Mouse (Mus musculus): ENCODE measurements at regions not wholly inside any gene's neighbourhood (a gene's known extent, or its start where the extent isn't known, plus 50 kb on each side); places are given as distances from the start of the nearest gene placed in this dataset.
"Not testable (repeated sequence)": the region's sequence is repeated elsewhere in the genome, so short reads cannot be mapped to it uniquely, and the experiment has no call there.

DNA sequence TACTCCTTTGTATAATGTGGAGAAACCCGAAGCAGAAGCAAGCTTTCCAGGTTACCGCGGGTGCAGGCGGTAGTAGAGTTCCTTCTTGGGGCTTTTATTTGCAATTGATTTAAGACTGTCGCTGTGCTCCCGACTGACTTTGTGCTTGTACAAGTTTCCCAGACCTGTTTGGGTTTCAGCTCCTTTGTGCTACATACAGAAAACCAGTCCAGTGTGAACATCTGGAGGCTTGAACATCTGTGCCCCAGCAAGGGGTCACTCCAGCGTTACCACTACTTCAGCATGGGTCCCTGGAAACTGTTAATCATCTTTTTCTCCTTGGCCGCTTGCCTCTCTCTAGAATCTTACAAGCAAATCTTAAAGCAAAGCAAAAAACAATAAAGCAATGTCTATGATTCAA, 90.2 kb upstream of the Lnx1 start:
- no peak for TF ChIP-seq CTCF (IDR thresholded peaks at IDR 0.05; ENCODE audit: borderline replicate concordance, extremely low read depth, insufficient read depth, insufficient read length)
- no peak for TF ChIP-seq POLR2A (IDR thresholded peaks at IDR 0.05; ENCODE audit: borderline replicate concordance, extremely low read depth, insufficient read depth, insufficient read length, poor library complexity, severe bottlenecking)
- DNase-seq (ENCODE audit: low read depth), result peak; percentile 36

DNA sequence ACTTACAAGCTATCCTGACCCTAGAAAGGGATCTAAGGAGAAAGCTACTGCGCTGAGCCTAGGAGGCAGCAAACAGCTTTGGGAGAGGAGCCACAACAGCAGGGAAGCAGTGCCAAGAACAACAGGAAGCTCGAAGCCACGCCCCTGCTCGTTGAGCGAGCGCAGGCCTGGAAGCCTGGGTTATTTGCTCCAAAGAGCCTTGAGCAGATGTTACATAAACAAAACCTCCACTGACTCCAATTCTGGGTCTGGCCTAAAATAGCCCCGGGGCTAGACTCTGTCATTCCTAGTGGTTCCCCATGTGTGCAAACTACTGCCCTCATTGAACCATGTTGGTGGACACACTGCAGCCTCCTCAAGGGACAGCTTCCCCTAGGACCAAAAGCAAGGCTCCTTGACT, 89.6 kb upstream of the Lnx1 start:
- no peak for TF ChIP-seq POLR2A (IDR thresholded peaks at IDR 0.05; ENCODE audit: borderline replicate concordance, extremely low read depth, insufficient read depth, insufficient read length, poor library complexity, severe bottlenecking)
- no peak for TF ChIP-seq CTCF (IDR thresholded peaks at IDR 0.05; ENCODE audit: borderline replicate concordance, extremely low read depth, insufficient read depth, insufficient read length)

DNA sequence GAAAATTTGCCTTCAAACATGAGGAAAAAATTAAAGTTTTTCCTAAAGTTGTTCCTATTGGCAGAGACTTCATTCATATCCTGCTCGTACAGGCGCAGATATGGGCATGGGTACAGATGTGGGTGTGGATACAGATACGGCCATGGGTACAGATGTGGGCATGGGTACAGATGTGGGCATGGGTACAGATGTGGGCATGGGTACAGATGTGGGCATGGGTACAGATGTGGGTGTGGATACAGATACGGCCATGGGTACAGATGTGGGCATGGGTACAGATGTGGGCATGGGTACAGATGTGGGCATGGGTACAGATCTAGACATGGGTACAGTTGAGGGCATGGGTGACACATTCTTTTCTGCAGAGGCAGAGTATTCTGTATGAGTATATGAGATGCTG, 87.8 kb upstream of the Lnx1 start:
- not testable (repeated sequence) for DNase-seq (ENCODE audit: low read depth)

More for the DNA sequence above, 89.6 kb upstream of the Lnx1 start:
- DNase-seq (ENCODE audit: low read depth), result peak; percentile 89

DNA sequence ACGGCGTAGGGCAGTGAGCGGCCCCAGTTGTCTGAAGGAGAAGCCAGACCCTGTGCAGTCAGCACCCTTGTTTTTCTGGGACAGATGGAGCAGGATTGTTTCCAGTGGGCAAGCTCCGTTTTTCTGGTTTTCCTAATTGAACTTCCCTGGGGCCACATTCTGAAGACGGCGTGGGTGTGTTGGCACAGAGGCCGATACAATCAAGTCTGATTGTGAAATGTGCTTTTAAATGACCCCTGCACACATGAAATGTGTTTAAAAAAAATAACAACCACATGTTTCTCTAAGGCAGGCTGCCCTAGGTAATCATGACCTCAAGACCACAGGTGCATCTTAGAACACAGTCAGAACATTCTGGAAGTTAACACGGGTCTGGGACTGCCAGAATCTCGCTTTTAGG, 81.2 kb upstream of the Lnx1 start:
- no peak for TF ChIP-seq POLR2A (IDR thresholded peaks at IDR 0.05; ENCODE audit: borderline replicate concordance, extremely low read depth, insufficient read depth, insufficient read length, poor library complexity, severe bottlenecking)
- no peak for TF ChIP-seq CTCF (IDR thresholded peaks at IDR 0.05; ENCODE audit: borderline replicate concordance, extremely low read depth, insufficient read depth, insufficient read length)
- no peak for DNase-seq (ENCODE audit: low read depth)

DNA sequence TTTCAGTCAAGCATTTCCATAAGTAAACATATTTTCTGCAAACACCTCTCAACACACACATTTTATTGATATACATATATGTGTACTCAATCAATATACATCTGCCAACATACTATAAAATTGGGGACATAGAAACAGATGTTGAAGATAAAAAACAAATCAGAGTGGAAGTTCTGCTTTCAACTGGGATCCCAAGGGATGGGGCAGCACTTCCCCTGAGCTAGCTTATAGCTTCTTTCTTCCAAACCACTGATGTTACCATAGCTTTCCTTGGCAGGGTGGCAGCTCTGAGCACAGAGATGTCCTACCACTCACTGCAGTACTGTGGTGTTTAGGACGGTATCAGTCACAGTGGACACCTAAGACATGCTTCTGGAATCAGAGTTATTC, 75.4 kb upstream of the Lnx1 start:
- TF ChIP-seq POLR2A (IDR thresholded peaks at IDR 0.05; ENCODE audit: borderline replicate concordance, extremely low read depth, insufficient read depth, insufficient read length, poor library complexity, severe bottlenecking) (no peak), CTCF (IDR thresholded peaks at IDR 0.05; ENCODE audit: borderline replicate concordance, extremely low read depth, insufficient read depth, insufficient read length) (no peak)
- DNase-seq (ENCODE audit: low read depth), result no peak

DNA sequence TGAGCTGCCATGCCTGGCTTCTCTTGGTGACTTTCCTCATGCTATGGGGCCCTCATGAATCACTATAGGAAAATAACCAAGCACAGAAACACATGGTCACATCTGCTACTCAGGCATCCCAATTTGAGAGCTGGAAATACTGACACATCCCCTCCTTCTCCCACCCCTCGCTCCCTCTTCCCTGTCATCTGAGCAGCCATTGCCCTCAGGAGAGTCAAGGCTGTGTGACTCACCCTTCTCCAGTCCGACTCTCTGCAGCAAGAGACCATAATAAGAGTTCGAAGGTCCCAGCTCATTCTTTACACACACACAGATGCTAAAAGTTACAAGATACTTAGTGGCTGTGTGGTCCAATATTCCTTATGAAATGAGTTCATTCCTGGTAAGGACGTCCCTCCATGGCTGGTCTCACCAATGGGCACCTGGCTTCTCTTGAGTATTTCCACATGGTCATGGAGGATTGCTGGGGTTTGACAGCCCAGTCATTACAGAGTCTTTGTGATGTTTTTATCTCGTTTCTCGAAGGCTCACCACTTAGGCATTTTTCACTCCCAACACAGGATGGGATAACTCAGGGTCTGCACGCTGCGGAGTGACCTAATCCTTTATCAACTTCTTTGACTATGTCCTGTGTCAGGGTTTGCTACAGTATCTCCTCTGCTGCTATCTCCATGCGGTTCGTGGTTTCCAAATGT, 74.8 kb upstream of the Lnx1 start:
- no peak for DNase-seq (ENCODE audit: low read depth)
- no peak for TF ChIP-seq CTCF (IDR thresholded peaks at IDR 0.05; ENCODE audit: borderline replicate concordance, extremely low read depth, insufficient read depth, insufficient read length)

DNA sequence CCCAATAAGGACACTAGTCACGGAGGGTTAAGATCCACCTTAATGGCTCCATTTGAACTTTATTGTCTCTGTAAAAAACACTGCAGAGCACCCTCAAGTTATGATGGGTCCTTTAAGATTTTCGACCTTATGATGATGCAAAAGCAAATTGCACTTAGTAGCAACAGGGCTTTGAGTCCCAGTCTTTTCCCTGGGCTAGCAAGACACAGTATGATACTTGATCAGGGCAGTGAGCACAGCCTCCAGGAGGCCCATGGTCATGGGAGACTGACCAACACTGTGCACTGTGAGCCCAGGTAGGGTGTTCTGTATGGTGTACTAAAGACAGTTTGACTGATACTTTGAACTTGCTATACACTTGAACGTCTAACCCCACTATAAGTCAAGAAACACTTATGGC, 73.4 kb upstream of the Lnx1 start:
- DNase-seq (ENCODE audit: low read depth), result no peak
- TF ChIP-seq POLR2A (IDR thresholded peaks at IDR 0.05; ENCODE audit: borderline replicate concordance, extremely low read depth, insufficient read depth, insufficient read length, poor library complexity, severe bottlenecking), result no peak
- no peak for TF ChIP-seq CTCF (IDR thresholded peaks at IDR 0.05; ENCODE audit: borderline replicate concordance, extremely low read depth, insufficient read depth, insufficient read length)

DNA sequence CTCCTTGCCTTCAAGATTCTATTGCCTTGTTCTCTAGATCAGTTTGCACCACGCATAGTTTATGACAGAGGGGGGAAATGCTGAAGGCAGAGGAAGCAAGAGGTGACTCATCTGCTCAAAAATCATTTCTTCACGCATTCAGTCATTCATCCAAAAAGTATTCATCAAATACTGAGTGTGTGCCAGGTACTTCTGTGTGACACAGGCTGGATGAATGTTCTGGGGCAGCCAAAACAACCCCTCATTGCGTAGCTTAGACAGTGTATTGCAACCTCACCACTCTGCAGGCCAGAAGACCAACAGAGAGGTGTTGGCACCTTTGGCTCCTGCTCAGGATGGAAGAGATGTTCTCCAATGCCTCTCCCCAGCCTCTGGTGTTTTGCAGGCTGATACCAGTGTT, 72.9 kb upstream of the Lnx1 start:
- TF ChIP-seq CTCF (IDR thresholded peaks at IDR 0.05; ENCODE audit: borderline replicate concordance, extremely low read depth, insufficient read depth, insufficient read length) (no peak), POLR2A (IDR thresholded peaks at IDR 0.05; ENCODE audit: borderline replicate concordance, extremely low read depth, insufficient read depth, insufficient read length, poor library complexity, severe bottlenecking) (no peak)

DNA sequence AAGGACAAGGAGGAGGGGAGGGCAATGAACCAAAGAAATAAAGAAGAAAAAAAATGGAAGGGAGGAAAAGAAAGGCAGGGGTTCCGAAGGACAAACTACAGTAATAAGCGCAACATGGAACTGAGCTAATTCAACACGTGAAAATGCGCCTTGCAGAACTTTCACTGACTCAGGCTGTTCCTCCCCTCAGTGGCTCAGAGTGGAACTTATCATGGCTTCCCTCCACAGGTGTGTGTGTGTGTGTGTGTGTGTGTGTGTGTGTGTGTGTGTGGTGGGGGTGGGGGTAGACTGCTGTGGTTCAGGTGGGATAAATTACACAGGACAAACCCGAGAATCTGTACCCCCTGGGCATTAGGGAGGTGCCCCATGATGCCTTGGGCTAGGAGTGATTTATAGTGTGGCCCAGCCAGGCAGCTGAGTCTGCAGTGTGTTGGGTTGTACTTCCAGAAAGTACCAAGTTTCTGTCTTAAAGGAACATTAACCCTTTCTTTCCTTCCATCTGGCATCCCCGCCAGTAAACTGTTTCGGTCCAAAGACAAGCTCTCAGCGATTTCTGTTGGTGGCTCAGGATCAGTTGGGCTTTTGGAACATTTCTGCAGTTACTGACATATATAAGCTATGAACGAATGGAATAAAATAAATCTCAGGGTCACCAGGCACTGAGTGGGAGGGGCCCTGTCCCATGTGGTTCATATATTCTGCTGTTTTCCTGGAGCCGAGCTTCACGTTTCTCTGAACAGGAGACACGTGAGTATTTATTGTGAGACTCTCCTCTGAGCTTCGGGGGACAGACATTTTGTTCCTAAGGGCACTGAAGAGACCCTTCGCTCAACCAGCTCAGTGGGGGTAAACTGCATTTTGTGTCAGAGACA, 71.1 kb upstream of the Lnx1 start:
- no peak for DNase-seq (ENCODE audit: low read depth)
- TF ChIP-seq CTCF (IDR thresholded peaks at IDR 0.05; ENCODE audit: borderline replicate concordance, extremely low read depth, insufficient read depth, insufficient read length) (no peak), POLR2A (IDR thresholded peaks at IDR 0.05; ENCODE audit: borderline replicate concordance, extremely low read depth, insufficient read depth, insufficient read length, poor library complexity, severe bottlenecking) (no peak)

More for the DNA sequence above, 72.9 kb upstream of the Lnx1 start:
- no peak for DNase-seq (ENCODE audit: low read depth)

DNA sequence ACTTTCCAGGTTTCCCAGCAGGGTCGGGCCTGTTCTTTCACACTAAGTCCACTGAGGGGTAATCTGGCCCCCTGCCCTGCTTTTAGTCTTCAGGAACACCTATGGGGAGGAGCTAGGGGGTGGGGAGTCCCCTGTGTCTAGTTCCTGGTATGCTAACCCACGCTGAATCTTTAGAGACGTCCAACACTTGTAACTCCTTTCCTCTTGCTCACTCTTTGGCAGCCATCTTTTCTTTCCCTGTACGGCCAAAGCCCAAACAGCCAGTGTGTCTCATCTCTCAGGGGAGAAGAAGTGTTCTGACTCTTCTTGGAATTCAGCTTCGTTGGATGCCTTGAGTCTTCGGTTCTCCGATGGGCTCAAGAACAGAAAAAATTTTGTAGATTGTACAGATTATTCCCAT, 68.4 kb upstream of the Lnx1 start:
- TF ChIP-seq CTCF (IDR thresholded peaks at IDR 0.05; ENCODE audit: borderline replicate concordance, extremely low read depth, insufficient read depth, insufficient read length) (no peak), POLR2A (IDR thresholded peaks at IDR 0.05; ENCODE audit: borderline replicate concordance, extremely low read depth, insufficient read depth, insufficient read length, poor library complexity, severe bottlenecking) (no peak)
- DNase-seq (ENCODE audit: low read depth), result no peak

DNA sequence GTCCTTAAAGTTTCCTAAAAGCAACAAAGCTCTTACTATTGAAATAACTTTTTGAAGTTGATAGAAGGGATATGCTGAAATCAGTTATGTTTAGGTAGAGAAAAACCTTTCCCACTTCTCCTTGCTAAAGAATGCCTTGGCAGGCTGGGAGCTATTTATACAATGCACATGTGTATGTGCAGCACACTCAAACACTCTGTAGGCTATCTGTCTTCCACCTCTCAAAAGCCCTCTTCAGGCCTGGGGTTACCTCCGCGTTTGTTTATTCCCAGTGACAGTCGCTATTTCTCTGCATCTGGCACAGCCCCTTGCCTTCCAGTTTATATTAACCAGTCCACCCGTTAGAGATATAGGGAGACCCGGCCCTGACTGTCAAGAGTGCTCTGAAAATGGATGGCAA, 66.3 kb upstream of the Lnx1 start:
- no peak for TF ChIP-seq POLR2A (IDR thresholded peaks at IDR 0.05; ENCODE audit: borderline replicate concordance, extremely low read depth, insufficient read depth, insufficient read length, poor library complexity, severe bottlenecking)
- no peak for TF ChIP-seq CTCF (IDR thresholded peaks at IDR 0.05; ENCODE audit: borderline replicate concordance, extremely low read depth, insufficient read depth, insufficient read length)
- no peak for DNase-seq (ENCODE audit: low read depth)

DNA sequence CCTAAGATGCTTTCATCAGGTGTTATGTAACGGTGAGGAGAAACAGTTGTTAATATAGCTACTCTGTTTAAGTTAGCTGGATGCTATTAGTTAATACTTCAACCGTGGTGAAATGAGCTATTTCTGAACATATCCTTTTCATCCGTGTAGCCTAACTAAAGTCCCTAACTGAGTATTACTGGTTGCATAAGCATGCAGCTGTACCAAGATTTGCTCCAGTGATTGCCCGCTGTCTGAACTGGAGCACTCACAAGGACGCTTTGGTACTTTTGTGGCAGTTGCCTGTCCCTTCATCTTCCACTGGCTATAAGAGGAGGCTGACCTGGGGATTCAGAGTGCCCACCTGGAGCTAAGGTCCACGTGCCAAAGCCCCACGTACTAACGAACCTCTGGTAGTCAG, 65.3 kb upstream of the Lnx1 start:
- TF ChIP-seq CTCF (IDR thresholded peaks at IDR 0.05; ENCODE audit: borderline replicate concordance, extremely low read depth, insufficient read depth, insufficient read length), result no peak
- DNase-seq (ENCODE audit: low read depth), result no peak
